Mouse (Mus musculus) activated CD4-positive, CD25-positive, alpha-beta regulatory T cell (primary cell): ENCODE data around the gene Akap13. TPM values are rescaled to one million over a fixed set of nuclear protein-coding genes. Genes with fewer than 3 reads are reported as not detected.

Experiments used
- polyA plus RNA-seq, 2 experiments: library from polyadenylated mRNA; unstranded; fragments of 100-300 nt; shearing (Covaris generic); gene quantifications; one replicate each; pipeline ENCODE4 v1.2.1; 2017

Gene Akap13
- 100 to 1,000 TPM; 190 to 293 TPM for polyA plus RNA-seq

GRCm38 (mm10) chr7:75455223-75456151 is at the start of gene Akap13:
Akap13 (plus strand) TSS chr7:75455534.

Other genes starting within 250 kb of the Akap13 start
- under 1 TPM in 1 of 2 experiments, not detected in 1; 0.06 TPM for gene Sv2b, start 146.3 kb upstream of the Akap13 start, polyA plus RNA-seq